Mouse (Mus musculus) small intestine, adult 2 months (tissue): Measurements from ENCODE around the gene Tubb5. TPM values are rescaled to one million over a fixed set of nuclear protein-coding genes. Genes with fewer than 3 reads are reported as not detected.

Experiments
- H3K27ac ChIP-seq: fragments of 200-500 bp; 2 replicates; pipeline ENCODE4 v1.5.1; 2012; ENCODE audit warnings: low read depth, low read length, control low read depth, inconsistent platforms; ENCODE audit not compliant: insufficient read depth
- H3K27me3 ChIP-seq: fragments of 200-500 bp; 2 replicates; pipeline ENCODE4 v1.6.1; 2012; ENCODE audit warnings: mild to moderate bottlenecking, moderate library complexity, low read length, inconsistent platforms; ENCODE audit not compliant: control insufficient read depth, insufficient read depth
- H3K36me3 ChIP-seq: fragments of 200-500 bp; 2 replicates; pipeline ENCODE4 v1.6.1; 2012; ENCODE audit warnings: mild to moderate bottlenecking, low read length, control low read depth, inconsistent platforms; ENCODE audit not compliant: control insufficient read depth, insufficient read depth
- H3K4me1 ChIP-seq: fragments of 200-500 bp; 2 replicates; pipeline ENCODE4 v1.6.1; 2012; ENCODE audit warnings: low read length, inconsistent platforms, mixed read lengths; ENCODE audit not compliant: control insufficient read depth, insufficient read depth, insufficient read length
- H3K4me3 ChIP-seq: fragments of 200-500 bp; 2 replicates; pipeline ENCODE4 v1.5.1; 2012; ENCODE audit warnings: low read depth, mild to moderate bottlenecking, control low read depth, inconsistent platforms, low read length, moderate library complexity
- CTCF ChIP-seq: fragments of 200-500 bp; IDR thresholded peaks from 2 replicates; pipeline ENCODE4 v1.5.1; 2012; ENCODE audit warnings: low read depth, mild to moderate bottlenecking, control low read depth, inconsistent platforms, low read length, moderate library complexity, mixed read lengths; ENCODE audit not compliant: insufficient replicate concordance, insufficient read length; ENCODE audit errors: extremely low read depth
- POLR2A ChIP-seq: fragments of 200-500 bp; IDR thresholded peaks from 2 replicates; pipeline ENCODE4 v1.6.1; 2012; ENCODE audit warnings: low read depth, mild to moderate bottlenecking, control low read depth, inconsistent platforms, low read length, moderate library complexity
- WGBS: fragments of 180-500 bp; shearing (Covaris S2); methylation state at CpG from one replicate; pipeline ENCODE4 v1.1.7; 2018; 5-methylcytosine and 5-hydroxymethylcytosine counted together
- polyA plus RNA-seq: library from polyadenylated mRNA; depleted of rRNA; stranded (reverse); fragments of >200 nt; gene quantifications from 2 replicates; pipeline ENCODE4 v1.2.3, GENCODE M21; 2012

Gene Tubb5
- polyA plus RNA-seq, 1 experiment: 157 TPM

DNA sequence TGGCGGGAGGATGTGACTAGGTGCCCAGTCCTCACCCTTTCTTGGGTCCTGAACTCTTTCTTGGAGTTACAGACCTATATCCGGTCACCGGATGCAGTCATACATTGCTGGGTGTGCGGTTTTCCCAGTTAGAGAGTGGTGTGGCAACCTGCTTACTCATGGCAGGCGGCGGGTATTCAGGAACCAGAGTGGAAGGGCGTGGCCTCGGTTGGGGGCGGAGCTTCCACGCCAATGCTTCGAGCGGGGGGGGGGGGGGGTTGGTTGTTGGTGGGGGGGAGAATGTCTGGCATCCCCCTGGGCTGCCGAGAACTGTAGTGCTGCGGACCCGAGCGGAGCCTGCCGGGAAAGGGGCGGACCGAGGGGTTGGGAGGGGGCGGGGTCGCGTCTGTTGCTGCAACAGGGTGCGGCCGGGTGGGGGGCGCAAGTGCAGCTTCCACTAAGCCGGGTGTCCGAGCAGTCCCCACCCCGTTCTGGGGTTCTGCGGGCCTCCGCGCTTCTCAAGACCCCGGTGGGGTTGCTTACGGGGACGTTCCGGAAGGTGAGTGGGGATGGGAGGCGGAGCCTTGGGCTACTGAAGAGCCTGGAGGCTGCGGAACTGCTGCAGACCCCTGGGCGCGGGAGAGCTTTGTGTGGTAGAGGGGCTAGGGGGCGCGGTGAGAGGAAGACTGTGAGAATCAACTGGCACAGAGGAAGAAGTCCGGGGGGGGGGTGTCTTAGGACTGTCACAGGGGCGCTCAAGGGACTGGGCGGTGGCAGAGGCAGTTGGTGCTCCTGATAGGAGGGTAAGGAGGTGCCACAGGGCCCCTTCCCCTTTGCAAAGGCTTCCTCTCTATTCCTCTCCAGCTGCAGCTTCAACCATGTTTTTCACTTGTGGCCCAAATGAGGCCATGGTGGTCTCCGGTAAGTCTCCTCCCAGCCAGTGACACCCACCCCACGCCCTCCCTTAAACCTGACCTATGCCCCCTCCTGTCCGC is 14.9 kb downstream of the Tubb5 start, which contains the start of gene Flot1:
TSS of gene Flot1 (plus strand) at position 267 of the 974 bp plus-strand sequence.
- no peaks in the 10 kb centered on the region for H3K27me3 ChIP-seq
- H3K36me3 ChIP-seq: peaks cover 10% of the 10 kb centered on the region; the same call in 1 of the 2 replicates
- peaks cover 2% of the 10 kb centered on the region; the same call in 1 of the 2 replicates for H3K4me1 ChIP-seq
- peak within 1 kb of the TSS; percentile 72 for H3K27ac ChIP-seq
- H3K4me3 ChIP-seq: peak within 1 kb of the TSS; percentile 74
- no peak for TF ChIP-seq CTCF
- no peak; the same call in 1 of the 2 replicates for TF ChIP-seq POLR2A
- under 1% methylated on average over 47 of the region's 47 CpGs for WGBS

GRCm38 (mm10) chr17:35822564-35822963 is 15.5 kb downstream of the Tubb5 start:
- Histone ChIP-seq H3K4me1 (peaks cover 2% of the 10 kb centered on the region; the same call in 1 of the 2 replicates), H3K27ac (peak overlapping the region; percentile 72), H3K36me3 (peaks cover 9% of the 10 kb centered on the region; the same call in 1 of the 2 replicates), H3K27me3 (no peaks in the 10 kb centered on the region), H3K4me3 (peak overlapping the region; percentile 74)
- no peak for TF ChIP-seq CTCF
- no peak; the same call in 1 of the 2 replicates for TF ChIP-seq POLR2A
- WGBS: 3% methylated on average over 11 of the region's 11 CpGs

- no peak for TF ChIP-seq CTCF
- peak; percentile 98 for TF ChIP-seq POLR2A
Measured at GRCm38 (mm10) chr17:35821439-35822430, 16.4 kb downstream of the Tubb5 start, which contains the start of gene Ier3. TSS of gene Ier3 (plus strand) at chr17:35821684.

GRCm38 (mm10) chr17:35820111-35820510 is 18.0 kb downstream of the Tubb5 start:
- no peak overlapping the region for H3K27ac ChIP-seq
- peaks cover 7% of the 10 kb centered on the region for H3K4me1 ChIP-seq
- no peak for TF ChIP-seq POLR2A
- WGBS: 84% methylated on average over 5 of the region's 5 CpGs
- H3K27me3 ChIP-seq: no peaks in the 10 kb centered on the region
- H3K36me3 ChIP-seq: no peaks in the 10 kb centered on the region
- no peak overlapping the region for H3K4me3 ChIP-seq

More at GRCm38 (mm10) chr17:35821439-35822430, 16.4 kb downstream of the Tubb5 start, which contains the start of gene Ier3:
- WGBS: under 1% methylated on average over 62 of the region's 62 CpGs
- Histone ChIP-seq H3K36me3 (peaks cover 3% of the 10 kb centered on the region; the same call in 1 of the 2 replicates), H3K4me1 (peaks cover 2% of the 10 kb centered on the region; the same call in 1 of the 2 replicates), H3K27ac (peak within 1 kb of the TSS; percentile 72), H3K27me3 (no peaks in the 10 kb centered on the region), H3K4me3 (peak within 1 kb of the TSS; percentile 74)

GRCm38 (mm10) chr17:35817226-35817625 is 20.9 kb downstream of the Tubb5 start:
- no peak overlapping the region for H3K4me3 ChIP-seq
- WGBS: 87% methylated on average over 10 of the region's 10 CpGs

DNA sequence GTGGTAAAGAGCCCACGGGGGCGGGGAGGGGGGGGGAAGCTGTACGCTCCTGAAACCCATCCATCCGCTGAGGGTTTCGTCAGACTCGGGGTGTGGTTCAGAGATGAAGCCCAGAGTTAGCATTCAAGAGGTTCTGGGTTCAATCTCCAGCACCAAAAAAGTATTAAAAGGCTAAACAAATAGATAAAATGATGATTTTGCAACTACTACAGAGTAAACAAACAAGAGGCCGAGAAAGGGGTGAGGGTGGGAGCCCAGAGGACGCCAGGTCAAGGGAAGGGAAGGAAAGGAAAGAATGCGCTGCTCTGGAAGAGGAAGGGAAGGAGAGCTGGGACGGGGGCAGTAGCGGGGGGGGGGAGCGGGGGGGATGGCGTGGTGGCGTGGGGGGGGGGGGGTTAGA is 21.4 kb downstream of the Tubb5 start:
- TF ChIP-seq CTCF (no peak), POLR2A (no peak)
- peaks cover 27% of the 10 kb centered on the region; the same call in 1 of the 2 replicates for H3K4me1 ChIP-seq
- H3K4me3 ChIP-seq: no peak overlapping the region
- no peaks in the 10 kb centered on the region for H3K36me3 ChIP-seq
- WGBS: 75% methylated on average over 11 of the region's 14 CpGs
- H3K27me3 ChIP-seq: no peaks in the 10 kb centered on the region
- H3K27ac ChIP-seq: no peak overlapping the region

More at GRCm38 (mm10) chr17:35817226-35817625, 20.9 kb downstream of the Tubb5 start:
- no peak for TF ChIP-seq CTCF
- H3K27ac ChIP-seq: no peak overlapping the region
- no peaks in the 10 kb centered on the region for H3K36me3 ChIP-seq
- no peaks in the 10 kb centered on the region for H3K27me3 ChIP-seq
- H3K4me1 ChIP-seq: peaks cover 27% of the 10 kb centered on the region; the same call in 1 of the 2 replicates
